Mouse (Mus musculus) CH12.LX (cell line): ENCODE data around the gene Gm49673. TPM values are rescaled to one million over a fixed set of nuclear protein-coding genes. Genes with fewer than 3 reads are reported as not detected.
"Not testable (repeated sequence)": the region's sequence is repeated elsewhere in the genome, so short reads cannot be mapped to it uniquely, and the experiment has no call there.

Source experiments
- DNase-seq: peaks from one replicate; pipeline ENCODE4 v3.0.0-alpha.2; 2013; ENCODE audit errors: extremely low read depth
- H3K27ac ChIP-seq: 2 replicates; pipeline ENCODE4 v1.5.1; 2012; ENCODE audit warnings: low read depth, mild to moderate bottlenecking, control low read depth, moderate library complexity; ENCODE audit not compliant: insufficient read depth
- H3K27me3 ChIP-seq: replicated peaks from 2 replicates; pipeline ENCODE3; 2012; ENCODE audit warnings: inconsistent platforms
- H3K36me3 ChIP-seq, 2 experiments: replicated peaks in 1 of 2; 2 replicates each; pipeline versions ENCODE3 to v1.6.1; 2012; ENCODE audit warnings: inconsistent platforms in 1 of 2, low read length in 1 of 2, mild to moderate bottlenecking in 1 of 2, mixed read lengths in 1 of 2, moderate library complexity in 1 of 2; ENCODE audit not compliant: control insufficient read depth in 1 of 2, insufficient read depth in 1 of 2
- H3K4me1 ChIP-seq, 2 experiments: 2 replicates each; pipeline ENCODE4 v1.6.1; 2012; ENCODE audit warnings: inconsistent platforms in 1 of 2, moderate library complexity in 1 of 2; ENCODE audit not compliant: insufficient read depth in 2 of 2, control insufficient read depth in 1 of 2
- H3K4me2 ChIP-seq: 2 replicates; pipeline ENCODE4 v1.6.1; 2012; ENCODE audit warnings: low read depth, mild to moderate bottlenecking, control low read depth; ENCODE audit not compliant: poor library complexity, insufficient read depth, severe bottlenecking
- H3K4me3 ChIP-seq, 3 experiments: fragments of 150-350 bp in 1 of 3; sonication (generic) in 1 of 3; replicated peaks in 1 of 3; 2 replicates each; pipeline versions ENCODE3 to v1.5.1; 2011 to 2012; ENCODE audit warnings: low read depth in 2 of 3, low read length in 2 of 3, mild to moderate bottlenecking in 2 of 3, moderate library complexity in 2 of 3, control low read depth in 1 of 3, improper control_type of control experiment in 1 of 3, inconsistent platforms in 1 of 3, mixed read lengths in 1 of 3; ENCODE audit not compliant: poor library complexity in 1 of 3
- H3K79me2 ChIP-seq: replicated peaks from 2 replicates; pipeline ENCODE4 v1.6.1; 2012; ENCODE audit warnings: mild to moderate bottlenecking, moderate library complexity; ENCODE audit not compliant: control insufficient read depth, poor library complexity, insufficient read depth, severe bottlenecking; ENCODE audit errors: extremely low read depth
- H3K9ac ChIP-seq: 2 replicates; pipeline ENCODE4 v1.6.1; 2012; ENCODE audit warnings: low read depth, mild to moderate bottlenecking, control low read depth, moderate library complexity; ENCODE audit not compliant: insufficient read depth
- H3K9me3 ChIP-seq: replicated peaks from 2 replicates; pipeline ENCODE3; 2012; ENCODE audit warnings: low read length, inconsistent platforms, mixed read lengths
- dilution Hi-C: fragments of 300-500 bp; cut with MboI; formaldehyde crosslinking; loops from 2 replicates; pipeline ENCODE4 v1.14.3; 2020; ENCODE audit warnings: low sequenced_read_pairs; ENCODE audit not compliant: extremely low pct_unique_long_range_greater_than_20kb, extremely low pct_ligation_motif_present
- in situ Hi-C: fragments of 300-500 bp; cut with MboI; formaldehyde crosslinking; loops from 3 replicates; pipeline ENCODE4 v1.14.3; 2019; ENCODE audit warnings: low sequenced_read_pairs, low pct_ligation_motif_present, low pct_unique_long_range_greater_than_20kb, mixed read lengths
- polyA plus RNA-seq: library from polyadenylated mRNA; unstranded; fragments of >175 nt; gene quantifications from 2 replicates; pipeline ENCODE4 v1.2.1, GENCODE M21; 2012; ENCODE audit warnings: low read depth; ENCODE audit not compliant: insufficient read length
- total RNA-seq, 2 experiments: library from RNA; depleted of rRNA; stranded (reverse); fragments of 300-350 nt in 1 of 2; fragments of >200 nt in 1 of 2; gene quantifications; 2 replicates each; pipeline ENCODE4 v1.2.3; 2012 to 2014

Gm49673 gene
- total and polyA plus RNA-seq, 3 experiments, result 0.10 TPM; not detected in 2

- H3K9me3 ChIP-seq, H3K36me3 ChIP-seq, H3K4me3 ChIP-seq, DNase-seq, in situ Hi-C loops, H3K27me3 ChIP-seq, H3K27ac ChIP-seq, H3K4me1 ChIP-seq, dilution Hi-C loops, H3K9ac ChIP-seq, H3K79me2 ChIP-seq, H3K4me2 ChIP-seq: not testable (repeated sequence)
These were observed 51.4 kb downstream of the Gm49673 start for GRCm38 (mm10) chr17:8096199-8096598.

- H3K9ac ChIP-seq, H3K27ac ChIP-seq, H3K36me3 ChIP-seq, in situ Hi-C loops, H3K79me2 ChIP-seq, DNase-seq, dilution Hi-C loops, H3K27me3 ChIP-seq, H3K9me3 ChIP-seq, H3K4me3 ChIP-seq, H3K4me1 ChIP-seq, H3K4me2 ChIP-seq: not testable (repeated sequence)
These were observed 51.9 kb downstream of the Gm49673 start for GRCm38 (mm10) chr17:8095653-8096052.

GRCm38 (mm10) chr17:8092537-8093526, 54.8 kb downstream of the Gm49673 start:
- H3K4me2 ChIP-seq, dilution Hi-C loops, H3K4me3 ChIP-seq, DNase-seq, H3K9ac ChIP-seq, H3K9me3 ChIP-seq, H3K4me1 ChIP-seq, H3K27me3 ChIP-seq, H3K27ac ChIP-seq, H3K79me2 ChIP-seq, in situ Hi-C loops, H3K36me3 ChIP-seq: not testable (repeated sequence)

- H3K4me2 ChIP-seq, H3K27ac ChIP-seq, H3K9ac ChIP-seq, H3K79me2 ChIP-seq, in situ Hi-C loops, H3K4me3 ChIP-seq, H3K4me1 ChIP-seq, dilution Hi-C loops, H3K27me3 ChIP-seq, H3K36me3 ChIP-seq, DNase-seq, H3K9me3 ChIP-seq: not testable (repeated sequence)
These were observed 56.3 kb downstream of the Gm49673 start for GRCm38 (mm10) chr17:8091320-8091719.

GRCm38 (mm10) chr17:8069847-8070246, 77.7 kb downstream of the Gm49673 start:
- in situ Hi-C loops, H3K36me3 ChIP-seq, H3K27me3 ChIP-seq, H3K9me3 ChIP-seq, H3K9ac ChIP-seq, H3K79me2 ChIP-seq, H3K4me2 ChIP-seq, H3K4me1 ChIP-seq, H3K4me3 ChIP-seq, H3K27ac ChIP-seq, dilution Hi-C loops: not testable (repeated sequence)
- peak; percentile 0 for DNase-seq

- in situ Hi-C loops, H3K27me3 ChIP-seq, H3K4me1 ChIP-seq, H3K36me3 ChIP-seq, DNase-seq, H3K4me3 ChIP-seq, H3K4me2 ChIP-seq, H3K79me2 ChIP-seq, H3K27ac ChIP-seq, H3K9ac ChIP-seq, dilution Hi-C loops, H3K9me3 ChIP-seq: not testable (repeated sequence)
These were observed 90.9 kb downstream of the Gm49673 start for GRCm38 (mm10) chr17:8056637-8057138.
